Mouse (Mus musculus): ENCODE results near the gene Nos3.
"Not testable (repeated sequence)": the region's sequence is repeated elsewhere in the genome, so short reads cannot be mapped to it uniquely, and the experiment has no call there.

Nos3 gene

DNA sequence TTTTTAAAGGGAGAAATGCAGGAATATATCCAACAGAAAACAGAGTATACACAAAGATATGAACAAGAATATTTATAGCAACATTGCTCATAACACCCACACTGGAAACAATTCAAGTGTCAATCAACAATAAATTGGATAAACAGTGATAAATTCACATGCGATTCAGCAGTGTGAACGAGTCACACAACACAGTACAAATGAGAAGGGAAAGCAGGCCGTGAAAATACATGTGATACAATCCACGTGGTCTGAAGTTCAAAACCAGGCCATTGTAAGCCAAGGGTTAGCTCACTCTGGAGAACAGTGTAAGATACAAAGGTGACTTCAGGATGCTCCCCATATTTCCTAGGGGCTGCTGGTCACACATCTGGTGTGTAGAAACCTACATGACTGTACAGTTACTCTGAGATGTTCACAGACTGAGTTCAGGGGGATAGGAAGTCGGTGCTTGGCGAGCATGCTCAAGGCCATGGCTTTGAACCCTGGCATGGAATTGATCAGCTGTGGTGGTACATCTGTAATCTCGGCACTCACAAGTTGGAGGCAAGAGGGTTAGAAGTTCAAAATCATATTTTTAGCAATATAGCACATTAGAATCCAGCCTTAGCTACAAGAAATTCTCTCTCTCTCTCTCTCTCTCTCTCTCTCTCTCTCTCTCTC is 10.2 kb downstream of the Nos3 start:
- no peak for DNase-seq (ENCODE audit: low read depth, low spot score)

GRCm38 (mm10) chr5:24378700-24379099 is 14.1 kb downstream of the Nos3 start:
- DNase-seq (ENCODE audit: low read depth, low spot score), result no peak

GRCm38 (mm10) chr5:24379501-24379900 is 14.9 kb downstream of the Nos3 start:
- no peak for DNase-seq (ENCODE audit: low read depth, low spot score)

DNA sequence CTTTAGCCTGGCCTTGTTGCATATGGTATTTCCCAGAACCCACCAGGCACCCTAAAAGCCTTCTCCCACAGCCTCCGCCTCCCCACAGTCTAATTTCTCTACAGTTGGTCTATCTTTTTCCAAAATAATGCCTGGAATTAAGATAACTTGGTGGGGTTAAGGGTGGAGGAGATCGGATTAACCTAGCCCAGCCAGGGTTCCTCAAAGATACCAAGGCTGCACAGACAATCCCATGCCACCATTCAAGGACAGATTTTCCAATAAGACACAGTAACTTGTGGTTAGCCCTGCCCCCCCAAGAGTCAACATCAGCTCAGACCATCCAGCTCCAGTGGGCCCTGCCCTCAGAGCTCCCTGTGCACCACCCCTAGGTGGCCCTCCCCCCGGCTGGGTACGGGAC is 15.9 kb downstream of the Nos3 start:
- no peak for DNase-seq (ENCODE audit: low read depth, low spot score)

- DNase-seq (ENCODE audit: low read depth, low spot score), result no peak
These were observed 16.9 kb downstream of the Nos3 start for GRCm38 (mm10) chr5:24381486-24381885.

GRCm38 (mm10) chr5:24381988-24382387 is 17.4 kb downstream of the Nos3 start:
- no peak for DNase-seq (ENCODE audit: low read depth, low spot score)

DNA sequence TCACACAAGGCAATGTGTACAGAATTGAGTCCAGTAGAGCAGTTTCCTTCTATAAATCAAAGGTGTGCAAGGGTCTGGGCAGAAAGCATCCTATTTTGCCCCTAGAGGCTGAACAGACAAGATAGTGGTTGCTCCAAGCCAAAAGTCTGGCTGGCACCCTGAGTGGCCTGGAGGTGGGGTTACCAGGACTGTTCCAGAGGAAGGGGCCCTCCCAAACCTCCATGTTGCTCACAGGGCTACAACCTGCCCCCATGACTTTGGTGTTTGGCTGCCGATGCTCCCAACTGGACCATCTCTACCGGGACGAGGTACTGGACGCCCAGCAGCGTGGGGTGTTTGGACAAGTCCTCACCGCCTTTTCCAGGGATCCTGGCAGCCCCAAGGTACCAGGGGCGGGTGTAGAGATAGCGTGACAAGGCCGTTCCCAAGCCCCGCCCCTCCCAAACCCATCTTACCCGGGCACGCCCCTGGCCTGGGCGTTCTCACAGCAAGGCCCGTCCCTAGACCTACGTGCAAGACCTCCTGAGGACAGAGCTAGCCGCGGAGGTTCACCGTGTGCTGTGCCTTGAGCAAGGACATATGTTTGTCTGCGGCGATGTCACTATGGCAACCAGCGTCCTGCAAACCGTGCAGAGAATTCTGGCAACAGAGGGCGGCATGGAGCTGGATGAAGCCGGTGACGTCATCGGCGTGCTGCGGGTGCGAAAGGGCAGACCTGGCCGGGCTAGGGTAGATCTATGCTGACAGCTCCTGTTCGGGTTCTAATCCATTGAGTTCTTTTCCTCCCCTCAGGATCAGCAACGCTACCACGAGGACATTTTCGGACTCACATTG is 18.6 kb downstream of the Nos3 start:
- DNase-seq (ENCODE audit: low read depth, low spot score), result peak; percentile 86

GRCm38 (mm10) chr5:24384407-24384806 is 19.8 kb downstream of the Nos3 start:
- no peak for DNase-seq (ENCODE audit: low read depth, low spot score)

- DNase-seq (ENCODE audit: low read depth, low spot score), result no peak
These were observed 20.8 kb downstream of the Nos3 start for GRCm38 (mm10) chr5:24385374-24385773.

- no peak for DNase-seq (ENCODE audit: low read depth, low spot score)
These were observed 21.4 kb downstream of the Nos3 start for GRCm38 (mm10) chr5:24385887-24386550.

- DNase-seq (ENCODE audit: low read depth, low spot score), result no peak
These were observed 22.9 kb downstream of the Nos3 start for GRCm38 (mm10) chr5:24387264-24388241.

DNA sequence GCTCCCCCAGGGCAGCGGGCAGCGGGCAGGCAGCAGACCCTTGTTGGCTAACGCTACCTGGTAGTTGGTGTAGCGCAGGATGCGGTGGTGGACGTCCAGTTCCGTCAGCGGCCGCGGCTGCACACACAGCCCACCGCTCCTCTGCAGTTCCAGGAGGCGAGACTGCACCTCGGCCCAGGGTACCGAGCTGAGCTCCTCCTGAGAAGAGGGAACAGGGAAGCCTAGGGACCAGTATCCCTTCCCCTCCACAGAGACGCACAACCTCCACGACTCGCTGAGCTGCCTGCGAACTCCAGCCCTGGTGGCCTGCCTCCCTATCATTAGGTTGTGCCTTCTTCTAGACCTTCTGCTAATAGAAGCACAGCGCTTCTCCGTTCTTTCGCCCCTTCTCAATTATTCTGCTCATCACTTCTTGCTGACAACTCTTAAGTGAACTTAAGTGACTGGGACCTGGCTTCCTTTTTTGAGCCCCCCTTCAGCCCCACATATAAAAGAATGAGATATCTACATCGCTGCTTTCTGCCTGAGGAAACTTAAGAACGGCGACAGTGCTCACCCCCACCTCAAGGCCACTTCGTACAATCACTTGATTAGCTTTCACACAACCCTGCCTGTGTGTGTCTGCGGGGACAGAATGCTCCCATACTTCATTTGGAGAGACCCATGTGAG is 23.8 kb downstream of the Nos3 start:
- DNase-seq (ENCODE audit: low read depth, low spot score), result no peak

DNA sequence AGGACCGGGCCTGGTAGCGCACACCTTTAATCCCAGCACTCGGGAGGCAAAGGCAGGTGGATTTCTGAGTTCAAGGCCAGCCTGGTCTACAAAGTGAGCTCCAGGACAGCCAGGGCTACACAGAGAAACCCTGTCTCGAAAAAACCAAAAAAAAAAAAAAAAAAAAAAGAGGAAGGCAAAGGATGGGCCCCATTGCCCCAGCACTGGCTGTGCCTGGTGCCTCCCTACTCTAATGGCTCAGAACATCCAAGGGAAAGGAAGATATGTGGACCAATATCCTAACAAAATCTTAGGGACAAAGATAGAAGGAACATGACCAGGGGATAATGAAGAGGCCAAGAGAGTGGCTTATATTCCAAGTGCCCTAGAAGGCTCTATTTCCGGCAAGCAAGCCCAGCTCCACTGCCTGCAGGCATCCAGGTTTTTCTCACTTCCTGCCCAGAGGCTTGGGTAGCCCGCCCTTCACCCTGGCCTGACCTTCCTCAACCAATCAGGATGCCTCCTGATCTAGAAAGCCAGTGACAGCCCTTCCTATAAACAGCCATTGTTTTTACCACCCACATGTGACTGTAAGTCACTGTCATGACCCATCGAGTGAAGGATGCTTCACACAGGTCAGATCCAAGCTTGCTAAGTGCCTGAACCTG is 24.5 kb downstream of the Nos3 start:
- DNase-seq (ENCODE audit: low read depth, low spot score), result no peak

DNA sequence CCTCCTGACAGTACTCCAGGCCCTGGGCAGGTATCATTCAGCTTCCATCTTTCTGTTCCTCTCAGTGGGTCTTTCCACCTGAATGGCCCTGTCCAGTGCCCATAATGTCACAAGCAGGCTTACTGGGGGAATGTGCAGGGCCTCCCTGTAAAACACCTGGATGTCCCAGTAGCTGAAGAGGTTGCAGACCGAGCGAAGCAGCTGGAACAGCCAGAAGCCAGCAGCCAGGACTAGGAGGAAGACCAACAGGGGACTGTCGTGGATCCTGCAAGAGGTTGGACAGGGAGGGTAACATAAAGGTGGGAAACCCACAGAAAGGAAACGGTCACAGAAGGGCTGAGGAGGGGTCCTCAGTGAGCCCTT is 25.0 kb downstream of the Nos3 start:
- DNase-seq (ENCODE audit: low read depth, low spot score), result no peak

DNA sequence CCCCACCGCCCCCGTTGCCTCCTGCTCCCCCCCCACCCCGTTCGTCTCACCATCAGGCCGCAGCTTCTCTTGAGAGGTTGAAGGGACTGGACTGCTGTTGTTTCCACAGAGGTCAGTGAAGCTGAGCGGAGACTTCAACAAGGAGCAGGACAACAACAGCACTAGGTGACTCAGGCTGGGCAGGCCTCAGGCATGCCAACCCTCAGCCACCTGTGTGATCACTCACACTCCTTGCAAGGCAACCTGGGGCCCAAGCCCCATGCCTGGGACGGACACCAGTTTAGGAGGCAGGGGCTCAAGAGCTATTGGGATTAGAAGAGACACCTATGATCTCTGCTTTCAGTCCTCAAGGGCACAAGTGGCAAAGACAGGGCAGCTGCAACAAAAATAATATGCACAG is 27.3 kb downstream of the Nos3 start, which contains the start of gene Atg9b:
TSS of gene Atg9b (minus strand) at position 280 of the 400 bp plus-strand sequence.
- DNase-seq (ENCODE audit: low read depth, low spot score), result no peak

- DNase-seq (ENCODE audit: low read depth, low spot score), result no peak
These were observed 28.1 kb downstream of the Nos3 start for GRCm38 (mm10) chr5:24392724-24393123.

GRCm38 (mm10) chr5:24393392-24393997 is 28.9 kb downstream of the Nos3 start, which contains the start of gene Abcb8:
TSS of gene Abcb8 (plus strand) at chr5:24393663.
- DNase-seq (ENCODE audit: low read depth, low spot score), result peak; percentile 73

DNA sequence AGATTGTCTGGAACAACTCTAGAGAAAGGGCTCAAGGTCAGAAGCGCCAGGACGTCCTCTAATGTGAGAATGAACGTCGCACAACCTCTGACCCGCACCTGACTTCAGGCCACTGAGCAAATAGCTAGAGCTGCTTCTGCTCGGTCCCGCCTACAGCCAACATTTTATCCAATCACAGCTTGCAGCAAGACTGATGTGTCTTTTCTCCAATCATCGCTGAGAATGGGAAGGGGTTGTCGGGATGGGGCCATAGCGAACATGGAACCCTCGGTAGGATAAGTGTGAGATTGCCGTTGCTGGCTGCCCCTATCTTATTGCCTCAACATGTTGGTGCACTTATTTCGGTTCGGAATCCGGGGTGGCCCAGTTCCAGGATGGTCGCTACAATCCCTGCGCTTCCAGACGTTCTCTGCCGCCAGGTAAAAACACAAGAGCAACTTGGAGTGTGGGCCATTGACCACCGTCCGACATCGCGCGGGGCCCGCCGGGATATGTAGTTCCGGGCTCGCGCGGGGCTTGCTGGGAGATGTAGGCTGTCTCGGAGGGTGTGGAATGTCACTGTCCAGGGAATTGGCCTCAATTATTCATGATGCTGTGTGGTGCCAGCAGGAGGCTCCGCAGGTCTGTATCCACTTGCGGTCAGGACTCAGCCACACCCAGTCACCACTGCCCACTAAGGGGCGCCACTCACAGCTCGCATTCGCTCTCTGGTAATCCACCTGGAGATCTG is 29.7 kb downstream of the Nos3 start:
- peak; percentile 97 for DNase-seq (ENCODE audit: low read depth, low spot score)

DNA sequence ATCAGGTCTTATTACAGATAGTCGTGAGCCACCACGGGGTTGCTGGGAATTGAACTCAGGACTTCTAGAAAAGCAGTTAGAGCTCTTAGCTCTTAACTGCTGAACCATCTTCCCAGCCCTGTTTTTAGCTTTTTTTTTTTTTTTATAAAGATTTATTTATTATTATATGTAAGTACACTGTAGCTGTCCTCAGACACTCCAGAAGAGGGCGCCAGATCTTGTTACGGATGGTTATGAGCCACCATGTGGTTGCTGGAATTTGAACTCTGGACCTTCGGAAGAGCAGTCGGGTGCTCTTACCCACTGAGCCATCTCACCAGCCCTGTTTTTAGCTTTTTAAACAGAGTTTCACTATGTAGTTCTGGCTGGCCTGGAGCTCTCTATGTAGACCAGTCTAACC is 31.6 kb downstream of the Nos3 start:
- not testable (repeated sequence) for DNase-seq (ENCODE audit: low read depth, low spot score)

Measured in retina, adult 2 months (tissue).